Comparison of ENCODE assay signal across 9 mouse cellular contexts in the genomic region with DNA sequence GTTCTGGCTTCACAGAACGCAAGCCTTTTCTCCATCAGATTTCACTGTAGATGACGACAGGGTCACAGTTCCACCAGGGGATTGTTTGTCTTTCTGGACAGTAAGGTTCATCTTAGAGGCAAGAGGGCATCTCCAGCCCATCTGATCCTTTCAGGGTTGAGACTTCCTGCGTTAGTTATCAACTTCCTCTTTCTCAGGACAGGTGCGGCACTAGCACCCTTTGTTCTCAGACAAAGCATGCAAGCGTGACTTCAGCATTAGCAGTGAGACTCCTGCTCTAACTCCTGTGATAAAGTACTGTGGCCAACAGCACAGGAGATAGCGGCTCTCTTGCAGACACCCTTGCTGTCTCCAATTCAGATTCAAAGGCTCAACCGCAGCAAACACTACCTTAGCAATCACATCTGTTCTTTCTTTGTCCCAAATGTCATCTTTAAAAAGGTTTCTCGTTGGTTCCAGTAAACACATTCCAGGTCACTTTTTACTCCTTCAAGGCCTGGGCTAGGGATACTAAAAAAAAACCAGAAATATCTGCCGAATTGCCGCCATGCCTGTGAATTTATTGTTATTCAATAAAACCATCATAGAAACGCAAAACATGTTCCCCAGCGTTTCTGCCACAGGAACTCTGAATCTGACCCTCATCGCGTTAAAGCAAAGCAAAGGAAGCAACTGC. TPM values are rescaled to one million over a fixed set of nuclear protein-coding genes. Genes with fewer than 3 reads are reported as not detected.
DNase-seq lines count a peak whose midpoint lies in the region; ATAC-seq and TF ChIP-seq lines count a peak whose summit lies in the region.
"Had no signal": no experiment of that assay in that cellular context is flagged by ENCODE, and none has a peak within 500 bp of the region (broad histone marks: within the 10 kb centered on the region; RNA-seq: fewer than 3 reads in every experiment).

No protein-coding gene starts in this region.

- H3K79me2 ChIP-seq in heart, adult 2 months (replicated peaks; ENCODE audit: control insufficient read depth, insufficient read depth, low read length), result peaks cover 5% of the 10 kb centered on the region; the same call in 1 of the 2 replicates

- H3K4me3 ChIP-seq in heart, adult 2 months, result no peak overlapping the region
- no peak overlapping the region for H3K4me3 ChIP-seq in midbrain, embryonic 15.5 days
- no peak overlapping the region for H3K4me3 ChIP-seq in midbrain, embryonic 11.5 days (ENCODE audit: low read depth, low read length)

- no peak for ATAC-seq in midbrain, embryonic 15.5 days (replicated peaks)
- no peak for ATAC-seq in midbrain, embryonic 11.5 days (ENCODE audit: low FRiP score)
- ATAC-seq in erythroid progenitor cell, adult 5-6 weeks (replicated peaks; ENCODE audit: low FRiP score, poor library complexity, severe bottlenecking), result no peak

- H3K4me1 ChIP-seq in heart, adult 2 months (ENCODE audit: control insufficient read depth, insufficient read depth, low read length), result peaks cover 9% of the 10 kb centered on the region
- H3K4me1 ChIP-seq in midbrain, embryonic 15.5 days, result 0 out of 2 replicates have a peak, but pooled peaks cover 8% of the 10 kb centered on the region
- H3K4me1 ChIP-seq in midbrain, embryonic 11.5 days (ENCODE audit: control insufficient read depth, insufficient read depth, low read length), result no peaks in the 10 kb centered on the region

- intact Hi-C loops in heart, adult 2 months (cut with DNase I), result no loop called here
- intact Hi-C loops in heart, postnatal 14 days (cut with DNase I), result loop anchor here (2.0 kb wide), 1 partner anchor 52 kb away; no protein-coding TSS in a partner anchor
- intact Hi-C loops in left cerebral cortex, postnatal 10 days (cut with DNase I), result no loop called here

- H3K4me2 ChIP-seq in midbrain, embryonic 15.5 days, result no peak overlapping the region
- H3K4me2 ChIP-seq in midbrain, embryonic 11.5 days, result no peak overlapping the region

- no peak for TF ChIP-seq EP300 in heart, adult 2 months (IDR thresholded peaks at IDR 0.05; ENCODE audit: insufficient read depth, low read depth, low read length)

- H3K9me3 ChIP-seq in midbrain, embryonic 15.5 days, result no peaks in the 10 kb centered on the region
- no peaks in the 10 kb centered on the region for H3K9me3 ChIP-seq in midbrain, embryonic 11.5 days (ENCODE audit: control insufficient read depth, low read length)

- TF ChIP-seq CTCF in heart, adult 2 months (IDR thresholded peaks at IDR 0.05), result no peak

- H3K9ac ChIP-seq in heart, adult 2 months (ENCODE audit: low read depth, low read length), result no peak overlapping the region
- no peak overlapping the region for H3K9ac ChIP-seq in midbrain, embryonic 15.5 days
- no peak overlapping the region for H3K9ac ChIP-seq in midbrain, embryonic 11.5 days (ENCODE audit: low read length)

- H3K27me3 ChIP-seq in heart, adult 2 months (ENCODE audit: control insufficient read depth, insufficient read depth, low read length), result no peaks in the 10 kb centered on the region
- no peaks in the 10 kb centered on the region for H3K27me3 ChIP-seq in midbrain, embryonic 15.5 days (replicated peaks)
- H3K27me3 ChIP-seq in midbrain, embryonic 11.5 days (ENCODE audit: control insufficient read depth, insufficient read depth, low read length), result no peaks in the 10 kb centered on the region

- DNase-seq in heart, adult 2 months, result peak in 1 of 2 experiments; percentile 19
- no peak for DNase-seq in heart, postnatal 14 days
- no peak for DNase-seq in midbrain, embryonic 11.5 days (ENCODE audit: low spot score, missing footprints)
- DNase-seq in naive thymus-derived CD4-positive, alpha-beta T cell, adult 2 months (ENCODE audit: low read depth), result peak; percentile 65
- no peak for DNase-seq in ovary, postnatal 14 days (ENCODE audit: low spot score)
- no peak for DNase-seq in left cerebral cortex, postnatal 10 days (ENCODE audit: extremely low spot score in 1 of 2, low spot score in 2 of 2)
- DNase-seq: cerebellum, adult 11 months had no signal

- H3K36me3 ChIP-seq in heart, adult 2 months (ENCODE audit: control insufficient read depth, insufficient read depth, low read length), result peaks cover 3% of the 10 kb centered on the region
- H3K36me3 ChIP-seq in midbrain, embryonic 15.5 days (replicated peaks), result no peaks in the 10 kb centered on the region
- no peaks in the 10 kb centered on the region for H3K36me3 ChIP-seq in midbrain, embryonic 11.5 days (ENCODE audit: control insufficient read depth, insufficient read depth, low read length)

- TF ChIP-seq POLR2A in heart, adult 2 months (IDR thresholded peaks at IDR 0.05; ENCODE audit: insufficient read depth, low read depth, low read length), result no peak

- H3K27ac ChIP-seq in heart, adult 2 months, result peak overlapping the region; percentile 29; the same call in 1 of the 2 replicates
- H3K27ac ChIP-seq in midbrain, embryonic 15.5 days, result 0 out of 2 replicates have a peak overlapping the region, but pooled peaks have one; percentile 2
- H3K27ac ChIP-seq in midbrain, embryonic 11.5 days (ENCODE audit: low read depth, low read length), result no peak overlapping the region

- WGBS in heart, adult 2 months, result 49% methylated on average over 14 of the region's 14 CpGs
- 63% methylated on average over 14 of the region's 14 CpGs for WGBS in midbrain, embryonic 15.5 days
- 73% methylated on average over 14 of the region's 14 CpGs for WGBS in midbrain, embryonic 11.5 days

RNA-seq across cellular contexts. Expression of gene 1110059E24Rik, which starts 22.0 kb away (rescaled TPM):
- total RNA-seq in heart, adult 2 months (2021), result 10 to 100 TPM; 10.5 to 11.0 TPM
- 4.6 and 9.8 TPM in 2 replicates for polyA plus RNA-seq in heart, adult 2 months (2012; rRNA removed)
- 10 to 100 TPM; 15.7 to 16.3 TPM for total RNA-seq in heart, postnatal 14 days (2021)
- 60.7 and 61.4 TPM in 2 replicates for polyA plus RNA-seq in midbrain, embryonic 15.5 days (2015; fragmentation: Nextera tagmentation; extraction: Ambion mirVana)
- 79.6 and 80.4 TPM in 2 replicates for polyA plus RNA-seq in midbrain, embryonic 11.5 days (2014; fragmentation: Nextera tagmentation; extraction: Ambion mirVana)
- total RNA-seq in erythroid progenitor cell, adult 5-6 weeks (2015; ENCODE audit: low replicate concordance), result 10.5 and 10.9 TPM in 2 replicates
- total RNA-seq in erythroid progenitor cell, adult 5-6 weeks (2017; ENCODE audit: low replicate concordance), result 4.7 and 5.4 TPM in 2 replicates
- 10 to 100 TPM; 24.6 to 25.0 TPM for total RNA-seq in left cerebral cortex, postnatal 10 days (2021)

RNA-seq across cellular contexts. Expression of gene Abhd17b, which starts 22.2 kb away (rescaled TPM):
- 10 to 100 TPM; 10.6 to 13.8 TPM for total RNA-seq in heart, adult 2 months (2021)
- 3.4 and 7.7 TPM in 2 replicates for polyA plus RNA-seq in heart, adult 2 months (2012; rRNA removed)
- total RNA-seq in heart, postnatal 14 days (2021), result 10 to 100 TPM; 18.8 to 18.9 TPM
- polyA plus RNA-seq in midbrain, embryonic 15.5 days (2015; fragmentation: Nextera tagmentation; extraction: Ambion mirVana), result 35.5 and 36.9 TPM in 2 replicates
- 55.3 and 55.6 TPM in 2 replicates for polyA plus RNA-seq in midbrain, embryonic 11.5 days (2014; fragmentation: Nextera tagmentation; extraction: Ambion mirVana)
- 14.8 and 28.9 TPM in 2 replicates for total RNA-seq in erythroid progenitor cell, adult 5-6 weeks (2015; ENCODE audit: low replicate concordance)
- 7.2 and 10.0 TPM in 2 replicates for total RNA-seq in erythroid progenitor cell, adult 5-6 weeks (2017; ENCODE audit: low replicate concordance)
- 10 to 100 TPM; 54.8 to 62.1 TPM for total RNA-seq in left cerebral cortex, postnatal 10 days (2021)
